Mouse (Mus musculus) hindbrain, embryonic 13.5 days (tissue): Measurements from ENCODE around the gene Maneal. TPM values are rescaled to one million over a fixed set of nuclear protein-coding genes. Genes with fewer than 3 reads are reported as not detected.

Experiments used
- ATAC-seq: fragments of 200-750 bp; cut with Nextera tagmentation; 2 replicates; pipeline ENCODE4 v1.8.0; 2017; ENCODE audit warnings: moderate TSS enrichment; ENCODE audit not compliant: low FRiP score
- H3K27ac ChIP-seq: fragments of 300-500 bp; sonication (generic); 2 replicates; pipeline ENCODE4 v1.5.1; 2015; ENCODE audit warnings: inconsistent platforms, mild to moderate bottlenecking, moderate library complexity
- H3K27me3 ChIP-seq: fragments of 300-500 bp; sonication (generic); 2 replicates; pipeline ENCODE4 v1.6.1; 2015; ENCODE audit warnings: mild to moderate bottlenecking, inconsistent platforms
- H3K36me3 ChIP-seq: fragments of 300-500 bp; sonication (generic); 2 replicates; pipeline ENCODE4 v1.6.1; 2015; ENCODE audit warnings: mild to moderate bottlenecking, inconsistent platforms
- H3K4me1 ChIP-seq: fragments of 300-500 bp; sonication (generic); replicated peaks from 2 replicates; pipeline ENCODE4 v1.6.1; 2015; ENCODE audit warnings: inconsistent platforms
- H3K4me2 ChIP-seq: fragments of 300-500 bp; sonication (generic); 2 replicates; pipeline ENCODE4 v1.6.1; 2015; ENCODE audit warnings: inconsistent platforms, mild to moderate bottlenecking, moderate library complexity
- H3K4me3 ChIP-seq: fragments of 300-500 bp; sonication (generic); 2 replicates; pipeline ENCODE4 v1.5.1; 2015; ENCODE audit warnings: mild to moderate bottlenecking, inconsistent platforms
- H3K9ac ChIP-seq: fragments of 300-500 bp; sonication (generic); 2 replicates; pipeline ENCODE4 v1.6.1; 2015; ENCODE audit warnings: mild to moderate bottlenecking, inconsistent platforms
- H3K9me3 ChIP-seq: fragments of 300-500 bp; sonication (generic); 2 replicates; pipeline ENCODE4 v1.6.1; 2016; ENCODE audit warnings: inconsistent platforms
- WGBS: fragments of 180-500 bp; shearing (Covaris S2); methylation state at CpG from one replicate; pipeline ENCODE4 v1.1.7; 2015; 5-methylcytosine and 5-hydroxymethylcytosine counted together
- polyA plus RNA-seq: library from polyadenylated mRNA; unstranded; fragments of >200 nt; fragmentation: Nextera tagmentation; extraction: Ambion mirVana; gene quantifications from 2 replicates; pipeline ENCODE4 v1.2.1, GENCODE M21; 2015

The Maneal gene
- polyA plus RNA-seq, 1 experiment from 2014 or later: 8.1 TPM

- Histone ChIP-seq H3K4me2 (peak overlapping the region; percentile 66), H3K4me3 (peak overlapping the region; percentile 52), H3K36me3 (no peaks in the 10 kb centered on the region), H3K9ac (peak overlapping the region; percentile 73), H3K27ac (peak overlapping the region; percentile 82), H3K9me3 (no peaks in the 10 kb centered on the region), H3K4me1 (peaks cover 35% of the 10 kb centered on the region), H3K27me3 (peaks cover 62% of the 10 kb centered on the region)
- under 1% methylated on average over 37 of the region's 37 CpGs for WGBS
- ATAC-seq: peak; percentile 94
Observed at GRCm38 (mm10) chr4:124881341-124881908, 19.5 kb upstream of the Maneal start.

GRCm38 (mm10) chr4:124880599-124880998 lies 18.6 kb upstream of the Maneal start, which contains the start of gene Epha10:
Gene Epha10, plus strand, starts transcription at chr4:124880899.
- Histone ChIP-seq H3K27ac (peak within 1 kb of the TSS; percentile 82), H3K9me3 (no peaks in the 10 kb centered on the region), H3K9ac (peak within 1 kb of the TSS; percentile 73), H3K4me2 (peak within 1 kb of the TSS; percentile 66), H3K27me3 (peaks cover 56% of the 10 kb centered on the region), H3K4me3 (peak within 1 kb of the TSS; percentile 52), H3K36me3 (no peaks in the 10 kb centered on the region), H3K4me1 (peaks cover 35% of the 10 kb centered on the region)
- WGBS: 5% methylated on average over 11 of the region's 11 CpGs
- ATAC-seq: 0 out of 2 replicates have a peak, but pooled peaks have one; percentile 1

GRCm38 (mm10) chr4:124872719-124873118 lies 10.7 kb upstream of the Maneal start:
- 83% methylated on average over 1 of the region's 1 CpGs for WGBS
- Histone ChIP-seq H3K9me3 (no peaks in the 10 kb centered on the region), H3K27ac (no peak overlapping the region), H3K9ac (no peak overlapping the region), H3K4me2 (no peak overlapping the region), H3K27me3 (no peaks in the 10 kb centered on the region), H3K4me1 (no peaks in the 10 kb centered on the region), H3K4me3 (no peak overlapping the region), H3K36me3 (no peaks in the 10 kb centered on the region)
- no peak for ATAC-seq

- no peaks in the 10 kb centered on the region for H3K9me3 ChIP-seq
- no peaks in the 10 kb centered on the region for H3K27me3 ChIP-seq
- H3K36me3 ChIP-seq: peaks cover 40% of the 10 kb centered on the region
- no peak for ATAC-seq
- H3K4me2 ChIP-seq: peak overlapping the region; percentile 86
- peak overlapping the region; percentile 84 for H3K4me3 ChIP-seq
- WGBS: 17% methylated on average over 7 of the region's 7 CpGs
- peaks cover 24% of the 10 kb centered on the region for H3K4me1 ChIP-seq
- H3K9ac ChIP-seq: peak overlapping the region; percentile 88
- H3K27ac ChIP-seq: no peak overlapping the region
Observed at GRCm38 (mm10) chr4:124860446-124860845, 1.5 kb downstream of the Maneal start.

- WGBS: 86% methylated on average over 5 of the region's 5 CpGs
- Histone ChIP-seq H3K27ac (no peak overlapping the region), H3K4me2 (no peak overlapping the region), H3K9ac (no peak overlapping the region), H3K9me3 (no peaks in the 10 kb centered on the region), H3K4me1 (peaks cover 24% of the 10 kb centered on the region), H3K36me3 (peaks cover 58% of the 10 kb centered on the region), H3K27me3 (no peaks in the 10 kb centered on the region), H3K4me3 (no peak overlapping the region)
- no peak for ATAC-seq
Observed at GRCm38 (mm10) chr4:124858370-124858769, 3.6 kb downstream of the Maneal start.

- H3K27me3 ChIP-seq: no peaks in the 10 kb centered on the region
- no peak overlapping the region for H3K27ac ChIP-seq
- H3K9ac ChIP-seq: no peak overlapping the region
- peaks cover 60% of the 10 kb centered on the region for H3K36me3 ChIP-seq
- no peaks in the 10 kb centered on the region for H3K9me3 ChIP-seq
- H3K4me3 ChIP-seq: no peak overlapping the region
- H3K4me2 ChIP-seq: no peak overlapping the region
- 97% methylated on average over 8 of the region's 8 CpGs for WGBS
- peaks cover 34% of the 10 kb centered on the region for H3K4me1 ChIP-seq
- no peak for ATAC-seq
Observed at GRCm38 (mm10) chr4:124856294-124856693, 5.7 kb downstream of the Maneal start.

GRCm38 (mm10) chr4:124850933-124851658 lies 10.9 kb downstream of the Maneal start, which contains the start of gene 1110065P20Rik:
Gene 1110065P20Rik, minus strand, starts transcription at chr4:124851196.
- under 1% methylated on average over 75 of the region's 75 CpGs for WGBS
- no peaks in the 10 kb centered on the region for H3K9me3 ChIP-seq
- peak within 1 kb of the TSS; percentile 92 for H3K9ac ChIP-seq
- H3K36me3 ChIP-seq: peaks cover 30% of the 10 kb centered on the region
- peak within 1 kb of the TSS; percentile 97 for H3K27ac ChIP-seq
- H3K4me2 ChIP-seq: peak within 1 kb of the TSS; percentile 96
- no peaks in the 10 kb centered on the region for H3K27me3 ChIP-seq
- H3K4me3 ChIP-seq: peak within 1 kb of the TSS; percentile 99
- peak; percentile 53 for ATAC-seq
- peaks cover 47% of the 10 kb centered on the region for H3K4me1 ChIP-seq

GRCm38 (mm10) chr4:124850261-124850913 lies 11.6 kb downstream of the Maneal start, which contains the start of gene Yrdc:
Gene Yrdc, plus strand, starts transcription at chr4:124850679.
- Histone ChIP-seq H3K9me3 (no peaks in the 10 kb centered on the region), H3K9ac (peak within 1 kb of the TSS; percentile 92), H3K27ac (peak within 1 kb of the TSS; percentile 97), H3K4me3 (peak within 1 kb of the TSS; percentile 99), H3K4me1 (peaks cover 47% of the 10 kb centered on the region), H3K36me3 (peaks cover 24% of the 10 kb centered on the region), H3K27me3 (no peaks in the 10 kb centered on the region), H3K4me2 (peak within 1 kb of the TSS; percentile 96)
- WGBS: 1% methylated on average over 61 of the region's 90 CpGs
- peak; percentile 94 for ATAC-seq

- no peaks in the 10 kb centered on the region for H3K9me3 ChIP-seq
- ATAC-seq: peak; percentile 50
- H3K4me1 ChIP-seq: peaks cover 47% of the 10 kb centered on the region
Observed at GRCm38 (mm10) chr4:124849631-124850260, 12.2 kb downstream of the Maneal start.

GRCm38 (mm10) chr4:124847573-124847972 lies 14.4 kb downstream of the Maneal start:
- H3K4me2 ChIP-seq: no peak overlapping the region
- peaks cover 40% of the 10 kb centered on the region for H3K4me1 ChIP-seq
- peaks cover 24% of the 10 kb centered on the region for H3K36me3 ChIP-seq
- peak overlapping the region; percentile 60; the same call in 1 of the 2 replicates for H3K27ac ChIP-seq
- no peaks in the 10 kb centered on the region for H3K27me3 ChIP-seq
- H3K9ac ChIP-seq: peak overlapping the region; percentile 35; the same call in 1 of the 2 replicates
- no peaks in the 10 kb centered on the region for H3K9me3 ChIP-seq
- 4% methylated on average over 8 of the region's 8 CpGs for WGBS
- no peak for ATAC-seq
- no peak overlapping the region for H3K4me3 ChIP-seq

More at GRCm38 (mm10) chr4:124849631-124850260, 12.2 kb downstream of the Maneal start:
- Histone ChIP-seq H3K4me3 (peak overlapping the region; percentile 99), H3K9ac (peak overlapping the region; percentile 92), H3K36me3 (peaks cover 24% of the 10 kb centered on the region), H3K4me2 (peak overlapping the region; percentile 87), H3K27ac (peak overlapping the region; percentile 97), H3K27me3 (no peaks in the 10 kb centered on the region)
- WGBS: 2% methylated on average over 24 of the region's 24 CpGs

GRCm38 (mm10) chr4:124843493-124843892 lies 18.5 kb downstream of the Maneal start:
- Histone ChIP-seq H3K9ac (no peak overlapping the region), H3K4me2 (no peak overlapping the region), H3K27ac (no peak overlapping the region), H3K4me3 (no peak overlapping the region), H3K27me3 (no peaks in the 10 kb centered on the region), H3K9me3 (no peaks in the 10 kb centered on the region), H3K4me1 (peaks cover 15% of the 10 kb centered on the region), H3K36me3 (peaks cover 55% of the 10 kb centered on the region)
- WGBS: 54% methylated on average over 11 of the region's 11 CpGs
- peak; percentile 40; the same call in 1 of the 2 replicates for ATAC-seq

- Histone ChIP-seq H3K9ac (no peak overlapping the region), H3K9me3 (no peaks in the 10 kb centered on the region), H3K36me3 (peaks cover 71% of the 10 kb centered on the region), H3K27ac (no peak overlapping the region), H3K4me1 (no peaks in the 10 kb centered on the region; the same call in 1 of the 2 replicates), H3K27me3 (no peaks in the 10 kb centered on the region), H3K4me3 (no peak overlapping the region), H3K4me2 (no peak overlapping the region)
- ATAC-seq: no peak
- 97% methylated on average over 1 of the region's 1 CpGs for WGBS
Observed at GRCm38 (mm10) chr4:124840998-124841397, 21.0 kb downstream of the Maneal start.
